Mouse (Mus musculus) layer of hippocampus, adult 9-10 months (tissue): ENCODE measurements around the gene Slc35c2.

Source experiments
- DNase-seq: peaks from one replicate; pipeline ENCODE4 v3.0.0; 2022; ENCODE audit warnings: low spot score

Gene Slc35c2

GRCm38 (mm10) chr2:165311577-165311976 lies 23.9 kb upstream of the Slc35c2 start:
- no peak for DNase-seq

GRCm38 (mm10) chr2:165310818-165311425 lies 23.3 kb upstream of the Slc35c2 start:
- DNase-seq, result no peak

- no peak for DNase-seq
Observed at GRCm38 (mm10) chr2:165307801-165308200, 20.1 kb upstream of the Slc35c2 start.

GRCm38 (mm10) chr2:165305438-165305837 lies 17.8 kb upstream of the Slc35c2 start:
- no peak for DNase-seq

DNA sequence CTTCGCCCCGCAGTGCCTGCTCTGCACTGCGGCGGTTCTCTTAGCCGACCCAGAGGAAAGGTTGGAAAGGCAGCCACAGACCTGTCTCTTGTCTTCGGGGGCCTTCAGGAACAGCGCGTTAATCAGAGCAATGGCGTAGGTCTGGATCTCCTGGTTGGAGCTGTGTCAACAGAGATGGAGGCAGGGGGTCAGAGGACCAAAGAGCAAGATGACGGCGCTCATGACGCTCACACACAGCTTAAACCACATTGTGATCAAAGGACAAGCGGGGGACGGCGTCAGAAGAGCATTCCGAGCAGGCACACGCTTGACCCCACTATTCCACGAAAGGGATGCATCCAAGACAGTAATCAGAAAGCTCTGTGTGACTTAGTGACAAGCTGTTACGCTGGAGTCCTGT lies 17.1 kb upstream of the Slc35c2 start:
- no peak for DNase-seq

DNA sequence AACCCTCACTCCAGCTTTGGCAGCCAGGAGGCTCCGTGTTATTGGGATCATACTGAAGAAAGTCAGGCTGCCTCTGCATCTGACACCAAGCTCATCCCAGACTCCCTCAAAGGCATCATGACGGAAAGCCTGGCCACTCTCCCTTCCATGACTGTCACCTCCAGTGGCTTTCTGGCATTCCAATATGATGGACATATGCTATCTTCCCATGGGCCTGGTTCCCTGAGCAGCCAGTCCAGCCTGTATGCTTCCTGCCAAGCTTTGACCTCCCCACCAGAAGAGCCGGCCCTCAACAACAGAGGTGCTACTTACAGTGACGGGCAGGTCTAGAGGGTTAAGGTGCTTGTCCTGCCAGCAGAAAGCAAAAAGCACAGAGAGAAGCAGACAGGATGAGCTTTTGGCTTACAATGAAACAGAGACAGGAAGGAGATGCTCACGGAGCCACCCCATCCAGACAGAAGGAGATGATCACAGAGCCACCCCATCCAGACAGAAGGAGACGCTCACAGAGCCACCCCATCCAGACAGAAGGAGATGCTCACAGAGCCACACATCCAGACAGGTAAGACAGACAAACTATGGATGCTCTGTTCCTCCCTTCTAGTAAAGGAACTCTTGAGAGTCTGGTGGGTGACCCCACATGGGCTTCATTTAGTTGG lies 15.8 kb upstream of the Slc35c2 start:
- DNase-seq, result no peak

DNA sequence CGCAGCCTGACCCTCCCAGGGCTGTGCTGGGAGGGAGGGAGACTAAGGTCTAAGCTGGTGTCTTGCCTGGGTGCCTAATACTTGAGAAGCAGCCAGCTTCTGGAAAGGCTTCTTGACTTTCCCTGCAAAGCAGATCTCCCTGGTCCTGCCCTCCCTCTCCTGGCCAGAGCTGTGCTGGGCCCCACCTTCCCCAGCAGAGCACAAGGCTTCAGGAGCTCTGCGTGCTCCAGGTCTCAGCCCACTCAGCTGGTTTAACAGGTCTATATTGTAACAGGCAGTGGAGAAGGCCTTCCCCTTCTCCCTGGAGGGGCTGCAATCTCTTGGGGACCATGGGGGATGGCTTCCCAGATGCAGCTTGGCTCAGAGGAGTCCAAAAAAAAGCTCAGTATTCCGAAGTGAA lies 13.7 kb upstream of the Slc35c2 start:
- DNase-seq, result no peak

DNA sequence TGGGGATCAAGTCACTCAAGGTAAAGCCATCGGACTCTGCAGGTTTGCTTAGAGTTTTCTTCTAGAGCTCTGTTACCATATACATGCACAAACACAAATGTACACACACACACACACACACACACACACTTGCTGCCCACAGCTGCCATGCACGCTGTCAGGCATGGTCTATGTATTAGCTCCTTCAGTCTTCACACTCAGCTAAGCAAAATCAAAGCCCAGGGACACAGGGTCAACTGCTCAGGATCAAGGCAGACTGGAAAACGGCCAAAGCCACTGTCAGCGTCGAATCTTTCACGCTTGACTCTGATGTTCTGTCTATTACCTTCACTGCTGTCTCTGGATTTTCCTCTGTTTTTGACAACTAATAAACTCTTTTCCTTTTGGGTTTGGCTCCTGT lies 13.2 kb upstream of the Slc35c2 start:
- no peak for DNase-seq

DNA sequence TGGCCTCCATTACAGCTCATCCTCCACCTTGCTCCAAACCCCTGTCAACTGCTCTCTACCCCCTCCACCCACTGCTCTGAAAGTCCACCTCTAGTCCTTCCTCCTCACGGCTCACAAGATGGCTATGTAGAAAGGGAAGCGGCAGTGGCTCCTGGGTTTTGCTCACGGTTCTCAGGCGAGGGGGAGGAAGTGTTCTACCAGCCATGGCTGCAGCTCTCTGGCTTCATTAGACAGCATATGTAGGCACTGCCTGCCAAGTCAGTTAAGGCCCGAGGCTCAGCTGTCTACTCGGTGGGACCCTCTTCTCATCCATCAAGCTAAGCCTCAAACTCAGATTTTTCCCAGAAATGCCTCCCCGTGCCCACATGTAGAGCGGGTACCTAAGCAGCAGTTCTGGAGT lies 12.8 kb upstream of the Slc35c2 start:
- no peak for DNase-seq

DNA sequence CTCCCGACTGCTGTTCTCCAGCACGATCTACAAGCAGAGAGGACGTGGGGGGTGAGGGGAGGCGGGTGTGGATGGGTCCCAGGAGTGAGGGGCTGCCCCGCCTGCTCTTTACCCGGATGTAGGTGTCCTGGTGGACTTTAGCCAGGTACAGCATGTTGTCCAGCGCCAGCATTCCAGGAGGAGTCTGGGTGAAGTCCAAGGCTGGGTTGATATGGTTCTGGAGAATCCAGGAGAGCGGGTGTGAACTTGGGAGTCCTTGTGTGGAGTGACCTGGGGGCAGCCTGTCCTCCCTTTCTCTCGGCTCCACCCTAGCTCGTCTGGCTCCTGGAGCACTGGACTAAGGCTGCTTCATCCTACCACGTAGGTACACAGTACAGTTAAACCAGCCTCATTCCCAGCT lies 9.8 kb upstream of the Slc35c2 start:
- no peak for DNase-seq

GRCm38 (mm10) chr2:165296571-165296970 lies 8.9 kb upstream of the Slc35c2 start:
- DNase-seq, result no peak

DNA sequence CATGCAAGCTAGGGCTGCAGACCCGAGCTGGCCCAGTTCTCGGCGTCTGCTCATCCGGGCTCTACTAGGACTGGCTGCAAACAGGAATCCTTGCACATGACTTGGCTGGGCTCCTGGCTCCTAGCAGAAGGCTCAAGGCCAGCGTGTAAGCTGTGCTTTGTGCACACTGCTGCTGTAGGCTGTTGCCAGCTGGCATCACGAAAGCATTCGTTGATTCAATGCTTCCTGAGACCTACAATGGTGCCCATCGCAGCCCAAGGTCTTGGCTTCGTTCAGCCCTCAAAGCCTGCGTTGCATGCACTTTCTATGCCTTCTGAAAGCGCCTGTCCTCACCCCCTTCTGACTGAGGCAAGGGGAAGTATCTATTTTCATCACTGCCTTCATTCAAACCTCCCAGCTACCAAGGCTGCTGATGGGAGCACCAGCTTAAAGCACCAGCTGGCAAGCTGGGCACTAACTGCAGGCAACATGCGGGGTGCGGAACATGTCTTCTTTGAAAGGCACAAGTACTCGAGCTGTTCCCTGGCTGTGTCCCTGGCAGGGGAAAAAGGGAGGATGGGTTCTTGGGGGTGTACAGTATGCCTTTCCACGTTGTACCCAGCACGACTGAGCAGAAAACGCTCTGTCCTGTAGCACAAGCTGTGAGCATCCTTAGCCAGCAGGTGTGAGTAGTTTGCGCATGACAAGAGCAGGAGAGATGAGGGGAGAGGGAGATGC lies 804 bp upstream of the Slc35c2 start:
- peak; percentile 87 for DNase-seq

DNA sequence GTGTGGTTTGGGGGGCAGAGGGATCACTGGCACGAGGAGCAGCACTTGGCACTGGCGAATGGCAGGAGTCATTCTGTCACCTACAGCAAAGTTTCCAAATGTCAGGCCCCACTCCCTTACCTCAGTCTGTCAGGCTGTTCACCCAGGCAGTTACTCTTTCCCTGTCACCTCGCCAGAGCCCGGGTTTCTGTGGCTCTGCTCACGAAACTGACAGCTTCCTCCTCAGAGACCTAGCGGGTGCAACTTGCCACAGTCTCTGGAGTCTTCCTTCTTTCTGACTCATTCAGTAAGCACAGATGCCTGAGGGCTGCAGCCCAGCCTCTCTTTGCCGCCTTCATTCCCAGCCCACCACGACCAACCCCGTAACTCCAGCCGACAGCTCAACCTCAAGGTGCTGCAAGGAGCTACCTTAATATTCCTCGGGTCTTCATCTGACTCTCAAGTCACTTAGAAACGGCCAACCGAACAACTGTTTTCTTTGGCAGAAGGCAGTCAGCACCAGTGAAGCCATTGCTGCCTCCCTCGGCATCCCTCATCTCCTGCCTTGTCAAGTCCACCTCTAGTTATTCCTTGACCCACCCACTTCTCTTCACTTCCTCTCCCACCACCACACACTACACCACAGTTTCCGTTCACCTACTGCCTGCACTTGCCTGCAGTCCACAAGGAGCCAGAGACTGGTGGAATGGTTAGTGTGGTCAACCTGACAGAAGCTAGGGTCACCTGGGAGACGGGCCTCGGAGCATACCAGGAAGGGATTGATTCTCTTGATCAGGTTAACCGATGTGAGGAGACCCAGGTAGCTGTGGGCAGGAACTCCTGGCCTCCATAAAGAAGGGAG lies 1.1 kb downstream of the Slc35c2 start:
- no peak for DNase-seq

DNA sequence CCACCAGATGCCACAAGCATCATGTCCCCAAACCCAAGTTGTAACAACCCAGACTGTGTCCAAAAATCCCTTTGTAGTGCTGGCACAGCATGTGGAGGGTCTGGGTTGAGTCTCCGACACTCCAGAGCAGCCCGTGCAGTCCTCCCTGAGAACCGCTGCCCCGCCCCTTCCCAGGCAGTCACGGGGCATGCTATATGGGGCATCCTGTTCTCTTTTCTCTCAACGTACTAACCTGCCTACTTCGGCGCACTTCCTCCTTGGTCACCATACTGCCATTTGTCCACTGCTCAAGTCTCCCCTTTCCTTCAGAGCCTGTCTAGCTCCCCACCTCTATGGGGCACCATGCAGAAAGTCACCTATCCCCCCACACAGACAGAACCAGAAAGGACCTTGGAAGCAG lies 2.0 kb downstream of the Slc35c2 start:
- no peak for DNase-seq

DNA sequence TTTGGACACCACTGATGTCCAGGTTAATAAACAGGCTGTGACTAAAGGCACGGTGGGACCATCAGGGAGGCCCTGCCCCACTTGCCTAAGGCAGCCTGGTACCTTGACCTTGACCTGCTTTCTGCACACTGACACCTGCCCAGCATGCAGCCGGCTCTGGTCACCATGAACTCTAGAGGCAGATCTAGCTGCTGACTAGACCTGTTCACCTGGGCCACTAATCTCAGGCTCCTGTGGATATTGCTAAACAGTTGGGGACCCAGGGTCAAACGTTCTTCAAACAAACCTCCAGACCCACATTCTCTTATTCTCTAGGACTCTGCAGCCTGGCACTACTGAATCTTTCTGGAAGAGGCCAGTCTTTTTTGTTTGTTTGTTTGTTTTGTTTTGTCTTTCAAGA lies 2.6 kb downstream of the Slc35c2 start:
- no peak for DNase-seq

- DNase-seq, result no peak
Observed at GRCm38 (mm10) chr2:165284377-165284776, 3.3 kb downstream of the Slc35c2 start.

DNA sequence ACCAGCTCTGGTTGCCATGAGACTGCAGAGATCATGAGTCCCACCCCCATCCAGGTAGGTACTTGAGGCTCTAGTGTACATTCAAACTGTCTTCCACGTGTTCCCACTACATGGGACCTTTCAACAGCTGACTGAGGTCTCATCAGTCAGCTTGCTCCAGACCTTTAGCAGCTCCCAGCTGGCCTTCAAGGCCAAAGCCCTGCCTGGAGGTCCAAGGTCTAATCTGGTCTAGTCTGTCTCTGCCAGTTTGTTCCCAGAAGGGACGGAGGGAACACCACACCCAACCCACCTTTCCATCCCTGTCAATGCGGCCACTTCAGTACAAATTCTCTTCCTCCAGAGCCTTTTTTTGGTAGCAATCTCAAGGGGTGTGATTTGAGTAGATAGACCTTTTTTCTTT lies 4.0 kb downstream of the Slc35c2 start:
- no peak for DNase-seq

GRCm38 (mm10) chr2:165281779-165282311 lies 5.8 kb downstream of the Slc35c2 start:
- no peak for DNase-seq

DNA sequence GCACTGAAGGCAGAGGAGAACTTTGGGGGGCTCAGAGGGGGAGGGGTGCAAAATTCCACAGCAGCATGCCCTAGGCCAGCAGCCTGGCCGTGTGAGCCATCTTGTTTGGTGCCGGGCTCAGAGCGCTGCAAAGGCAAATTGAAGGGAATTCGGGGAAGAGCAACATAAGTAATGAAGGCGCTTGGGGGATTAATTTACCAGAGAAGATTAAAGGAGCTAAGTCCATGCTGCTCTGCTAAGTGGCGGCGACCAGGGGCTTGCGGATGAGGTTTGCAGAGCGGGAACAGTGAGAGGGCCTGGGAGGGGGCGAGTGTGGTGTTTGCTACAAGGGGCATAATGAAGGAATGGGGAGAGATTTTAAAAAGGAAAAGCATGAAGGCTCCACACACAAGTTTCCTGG lies 8.3 kb downstream of the Slc35c2 start:
- no peak for DNase-seq

DNA sequence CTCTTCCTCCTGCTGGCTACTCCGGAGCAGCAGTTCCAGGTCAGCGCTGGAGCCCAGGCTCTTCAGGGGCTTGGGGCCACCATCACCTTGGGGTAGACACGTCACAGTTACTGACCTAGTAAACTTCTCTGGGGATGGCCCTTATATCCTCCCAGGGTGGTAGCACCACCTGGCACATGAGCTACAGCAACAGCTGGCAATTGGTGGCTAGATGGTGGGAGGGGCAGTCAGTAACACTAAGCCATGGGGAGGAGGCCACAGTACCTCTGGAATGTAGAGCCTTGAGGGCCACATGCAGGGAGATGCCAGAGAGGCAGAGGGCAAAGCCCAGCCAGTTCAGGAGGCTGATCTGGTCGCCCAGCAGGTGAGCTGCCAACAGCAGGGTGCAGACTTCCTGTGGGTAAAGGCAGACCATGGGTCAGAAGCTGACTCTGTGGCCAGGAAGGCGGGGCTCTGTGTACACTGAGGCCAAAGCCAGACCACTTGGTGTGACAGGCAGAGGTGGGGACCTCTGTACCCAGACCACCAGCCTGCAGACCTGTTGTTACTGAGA lies 10.4 kb downstream of the Slc35c2 start:
- no peak for DNase-seq

- DNase-seq, result no peak
Observed at GRCm38 (mm10) chr2:165275824-165276223, 11.8 kb downstream of the Slc35c2 start.

GRCm38 (mm10) chr2:165275124-165275640 lies 12.5 kb downstream of the Slc35c2 start:
- DNase-seq, result no peak
